Mouse (Mus musculus) liver, postnatal 0 days (tissue): ENCODE measurements around the gene Zfand3.

ENCODE experiments used
- CTCF ChIP-seq: sonication (generic); IDR thresholded peaks from 2 replicates; pipeline ENCODE4 v1.5.1; 2016; ENCODE audit warnings: antibody characterized with exemption, low read depth
- EP300 ChIP-seq: IDR thresholded peaks from 2 replicates; pipeline ENCODE4 v1.6.1; 2016; ENCODE audit warnings: antibody characterized with exemption, low read depth, mild to moderate bottlenecking

GRCm38 (mm10) chr17:30043163-30043822, 38.8 kb downstream of the Zfand3 start:
- no peak for TF ChIP-seq CTCF
- no peak for TF ChIP-seq EP300
